Mouse (Mus musculus) forebrain, embryonic 16.5 days (tissue): Measurements from ENCODE around the gene Olfr215. TPM values are rescaled to one million over a fixed set of nuclear protein-coding genes. Genes with fewer than 3 reads are reported as not detected.
"Not testable (repeated sequence)": the region's sequence is repeated elsewhere in the genome, so short reads cannot be mapped to it uniquely, and the experiment has no call there.

ENCODE experiments used
- ATAC-seq: fragments of 200-750 bp; cut with Nextera tagmentation; 2 replicates; pipeline ENCODE4 v1.8.0; 2017; ENCODE audit warnings: mild to moderate bottlenecking, moderate library complexity
- H3K27ac ChIP-seq: fragments of 300-500 bp; sonication (generic); 2 replicates; pipeline ENCODE4 v1.5.1; 2014; ENCODE audit warnings: low read length, control low read depth
- H3K27me3 ChIP-seq: fragments of 300-500 bp; sonication (generic); replicated peaks from 2 replicates; pipeline ENCODE4 v1.6.1; 2014; ENCODE audit warnings: low read length; ENCODE audit not compliant: control insufficient read depth, insufficient read depth
- H3K36me3 ChIP-seq: fragments of 300-500 bp; sonication (generic); 2 replicates; pipeline ENCODE4 v1.6.1; 2014; ENCODE audit not compliant: control insufficient read depth, insufficient read depth
- H3K4me1 ChIP-seq: fragments of 300-500 bp; sonication (generic); replicated peaks from 2 replicates; pipeline ENCODE4 v1.6.1; 2014; ENCODE audit warnings: low read length; ENCODE audit not compliant: control insufficient read depth, insufficient read depth
- H3K4me2 ChIP-seq: fragments of 300-500 bp; sonication (generic); 2 replicates; pipeline ENCODE4 v1.6.1; 2014; ENCODE audit warnings: mild to moderate bottlenecking, low read length, control low read depth
- H3K4me3 ChIP-seq: fragments of 300-500 bp; sonication (generic); replicated peaks from 2 replicates; pipeline ENCODE4 v1.5.1; 2014; ENCODE audit warnings: mild to moderate bottlenecking, low read length, control low read depth
- H3K9ac ChIP-seq: fragments of 300-500 bp; sonication (generic); replicated peaks from 2 replicates; pipeline ENCODE4 v1.6.1; 2014; ENCODE audit warnings: low read depth, low read length, control low read depth
- H3K9me3 ChIP-seq: fragments of 300-500 bp; sonication (generic); 2 replicates; pipeline ENCODE4 v1.6.1; 2016; ENCODE audit warnings: low read length; ENCODE audit not compliant: control insufficient read depth
- WGBS: fragments of 180-500 bp; shearing (Covaris S2); extraction: QIAGEN DNeasy Blood & Tissue Kit; methylation state at CpG from one replicate; pipeline ENCODE4 v1.1.7; 2014; 5-methylcytosine and 5-hydroxymethylcytosine counted together
- polyA plus RNA-seq: library from polyadenylated mRNA; unstranded; fragments of >200 nt; fragmentation: Nextera tagmentation; extraction: Ambion mirVana; gene quantifications from 2 replicates; pipeline ENCODE4 v1.2.1, GENCODE M21; 2015

Olfr215 gene
- not detected in 2 replicates for polyA plus RNA-seq

- H3K4me2 ChIP-seq: no peak within 1 kb of the TSS
- H3K36me3 ChIP-seq: no peaks in the 10 kb centered on the region
- no peak within 1 kb of the TSS for H3K9ac ChIP-seq
- H3K9me3 ChIP-seq: no peaks in the 10 kb centered on the region
- H3K4me1 ChIP-seq: no peaks in the 10 kb centered on the region
- no peak within 1 kb of the TSS for H3K27ac ChIP-seq
- 52% methylated on average over 4 of the region's 4 CpGs for WGBS
- ATAC-seq: no peak
- no peaks in the 10 kb centered on the region for H3K27me3 ChIP-seq
- no peak within 1 kb of the TSS for H3K4me3 ChIP-seq
These were observed at the start of gene Olfr215 for GRCm38 (mm10) chr6:116584095-116584494. Gene Olfr215, minus strand, starts transcription at chr6:116584195.

GRCm38 (mm10) chr6:116632129-116632528, 48.1 kb upstream of the Olfr215 start:
- Histone ChIP-seq H3K27ac (no peak overlapping the region), H3K4me3 (no peak overlapping the region), H3K36me3 (no peaks in the 10 kb centered on the region), H3K27me3 (no peaks in the 10 kb centered on the region), H3K4me1 (peaks cover 8% of the 10 kb centered on the region), H3K4me2 (no peak overlapping the region), H3K9ac (no peak overlapping the region), H3K9me3 (no peaks in the 10 kb centered on the region)
- 55% methylated on average over 1 of the region's 1 CpGs for WGBS
- no peak for ATAC-seq

- no peak overlapping the region for H3K4me2 ChIP-seq
- no peak for ATAC-seq
- no peaks in the 10 kb centered on the region for H3K9me3 ChIP-seq
- no peak overlapping the region for H3K9ac ChIP-seq
- H3K4me1 ChIP-seq: peaks cover 13% of the 10 kb centered on the region
- no peak overlapping the region for H3K27ac ChIP-seq
- 96% methylated on average over 10 of the region's 10 CpGs for WGBS
- H3K4me3 ChIP-seq: no peak overlapping the region
- H3K27me3 ChIP-seq: no peaks in the 10 kb centered on the region
- H3K36me3 ChIP-seq: peaks cover 2% of the 10 kb centered on the region; the same call in 1 of the 2 replicates
These were observed 45.8 kb upstream of the Olfr215 start for GRCm38 (mm10) chr6:116629766-116630165.

GRCm38 (mm10) chr6:116628539-116629171, 44.7 kb upstream of the Olfr215 start, which contains the start of gene Zfp422:
Gene Zfp422, minus strand, starts transcription at chr6:116628999.
- peaks cover 13% of the 10 kb centered on the region for H3K4me1 ChIP-seq
- peak within 1 kb of the TSS; percentile 69 for H3K4me3 ChIP-seq
- peaks cover 6% of the 10 kb centered on the region; the same call in 1 of the 2 replicates for H3K36me3 ChIP-seq
- peak within 1 kb of the TSS; percentile 59 for H3K4me2 ChIP-seq
- no peaks in the 10 kb centered on the region for H3K27me3 ChIP-seq
- ATAC-seq: peak; percentile 99
- H3K27ac ChIP-seq: peak within 1 kb of the TSS; percentile 89
- under 1% methylated on average over 55 of the region's 56 CpGs for WGBS
- H3K9me3 ChIP-seq: no peaks in the 10 kb centered on the region
- peak within 1 kb of the TSS; percentile 89 for H3K9ac ChIP-seq

- 10% methylated on average over 9 of the region's 9 CpGs for WGBS
- H3K36me3 ChIP-seq: peaks cover 6% of the 10 kb centered on the region; the same call in 1 of the 2 replicates
- H3K27me3 ChIP-seq: no peaks in the 10 kb centered on the region
- H3K27ac ChIP-seq: peak overlapping the region; percentile 89
- H3K4me2 ChIP-seq: peak overlapping the region; percentile 56
- ATAC-seq: no peak
- H3K9me3 ChIP-seq: no peaks in the 10 kb centered on the region
- H3K9ac ChIP-seq: peak overlapping the region; percentile 89
- peaks cover 13% of the 10 kb centered on the region for H3K4me1 ChIP-seq
- peak overlapping the region; percentile 69 for H3K4me3 ChIP-seq
These were observed 44.1 kb upstream of the Olfr215 start for GRCm38 (mm10) chr6:116628095-116628494.

- not testable (repeated sequence) for H3K9me3 ChIP-seq, H3K9ac ChIP-seq, ATAC-seq, H3K27ac ChIP-seq, H3K4me3 ChIP-seq, H3K4me2 ChIP-seq, H3K36me3 ChIP-seq, H3K27me3 ChIP-seq
- WGBS: 91% methylated on average over 9 of the region's 9 CpGs
- H3K4me1 ChIP-seq: peaks cover 13% of the 10 kb centered on the region
These were observed 42.4 kb upstream of the Olfr215 start for GRCm38 (mm10) chr6:116626417-116626816.

- WGBS: 75% methylated on average over 8 of the region's 8 CpGs
- no peak overlapping the region for H3K4me3 ChIP-seq
- peaks cover 6% of the 10 kb centered on the region; the same call in 1 of the 2 replicates for H3K36me3 ChIP-seq
- H3K27ac ChIP-seq: no peak overlapping the region
- H3K4me2 ChIP-seq: no peak overlapping the region
- H3K9me3 ChIP-seq: no peaks in the 10 kb centered on the region
- H3K4me1 ChIP-seq: peaks cover 4% of the 10 kb centered on the region
- ATAC-seq: no peak
- H3K27me3 ChIP-seq: no peaks in the 10 kb centered on the region
- H3K9ac ChIP-seq: no peak overlapping the region
These were observed 37.5 kb upstream of the Olfr215 start for GRCm38 (mm10) chr6:116621318-116622023.

GRCm38 (mm10) chr6:116618073-116618472, 34.1 kb upstream of the Olfr215 start:
- Histone ChIP-seq H3K27me3 (no peaks in the 10 kb centered on the region), H3K4me2 (no peak overlapping the region), H3K36me3 (no peaks in the 10 kb centered on the region), H3K9ac (no peak overlapping the region), H3K4me3 (no peak overlapping the region), H3K9me3 (no peaks in the 10 kb centered on the region), H3K27ac (no peak overlapping the region), H3K4me1 (no peaks in the 10 kb centered on the region)
- ATAC-seq: no peak

GRCm38 (mm10) chr6:116615719-116616118, 31.7 kb upstream of the Olfr215 start:
- H3K4me1 ChIP-seq: no peaks in the 10 kb centered on the region
- no peak overlapping the region for H3K9ac ChIP-seq
- H3K4me3 ChIP-seq: no peak overlapping the region
- 87% methylated on average over 2 of the region's 2 CpGs for WGBS
- H3K4me2 ChIP-seq: no peak overlapping the region
- ATAC-seq: no peak
- no peaks in the 10 kb centered on the region for H3K36me3 ChIP-seq
- H3K9me3 ChIP-seq: no peaks in the 10 kb centered on the region
- no peak overlapping the region for H3K27ac ChIP-seq
- H3K27me3 ChIP-seq: no peaks in the 10 kb centered on the region
